Mouse (Mus musculus) stomach, postnatal 0 days (tissue): ENCODE data around the gene Fam129c. TPM values are rescaled to one million over a fixed set of nuclear protein-coding genes. Genes with fewer than 3 reads are reported as not detected.
A peak's percentile ranks its signal among the peaks of the same experiment; 100 is the strongest.

Source experiments
- ATAC-seq: fragments of 200-750 bp; cut with Nextera tagmentation; 2 replicates; pipeline ENCODE4 v1.8.0; 2017; ENCODE audit not compliant: low FRiP score, low TSS enrichment
- DNase-seq: peaks from one replicate; pipeline ENCODE4 v3.0.0-alpha.2; 2016; ENCODE audit warnings: low spot score
- H3K27ac ChIP-seq: fragments of 300-500 bp; sonication (generic); replicated peaks from 2 replicates; pipeline ENCODE4 v1.5.1; 2014; ENCODE audit warnings: mild to moderate bottlenecking, control low read depth
- H3K27me3 ChIP-seq: fragments of 300-500 bp; sonication (generic); 2 replicates; pipeline ENCODE4 v1.6.1; 2014; ENCODE audit warnings: low read length; ENCODE audit not compliant: control insufficient read depth, insufficient read depth
- H3K36me3 ChIP-seq: fragments of 300-500 bp; sonication (generic); 2 replicates; pipeline ENCODE4 v1.6.1; 2014; ENCODE audit warnings: low read length, mixed read lengths; ENCODE audit not compliant: control insufficient read depth, insufficient read depth
- H3K4me1 ChIP-seq: fragments of 300-500 bp; sonication (generic); replicated peaks from 2 replicates; pipeline ENCODE4 v1.6.1; 2014; ENCODE audit warnings: antibody characterized with exemption; ENCODE audit not compliant: control insufficient read depth, insufficient read depth
- H3K4me2 ChIP-seq: fragments of 300-500 bp; sonication (generic); replicated peaks from 2 replicates; pipeline ENCODE4 v1.6.1; 2014; ENCODE audit warnings: low read depth, mild to moderate bottlenecking, control low read depth, moderate library complexity
- H3K4me3 ChIP-seq: fragments of 300-500 bp; sonication (generic); 2 replicates; pipeline ENCODE4 v1.5.1; 2014; ENCODE audit warnings: low read depth, low read length, control low read depth
- H3K9ac ChIP-seq: fragments of 300-500 bp; sonication (generic); 2 replicates; pipeline ENCODE4 v1.6.1; 2014; ENCODE audit warnings: mild to moderate bottlenecking, low read length, control low read depth, mixed read lengths
- H3K9me3 ChIP-seq: fragments of 300-500 bp; sonication (generic); 2 replicates; pipeline ENCODE4 v1.6.1; 2016; ENCODE audit warnings: low read length; ENCODE audit not compliant: control insufficient read depth
- CTCF ChIP-seq: IDR thresholded peaks from 2 replicates; pipeline ENCODE4 v1.5.1; 2016; ENCODE audit warnings: antibody characterized with exemption, low read depth, mild to moderate bottlenecking, moderate library complexity
- EP300 ChIP-seq: optimal IDR thresholded peaks from 2 replicates; pipeline ENCODE3; 2016; ENCODE audit warnings: antibody characterized with exemption
- WGBS: fragments of 180-500 bp; shearing (Covaris S2); extraction: QIAGEN DNeasy Blood & Tissue Kit; methylation state at CpG from one replicate; pipeline ENCODE4 v1.1.7; 2014; 5-methylcytosine and 5-hydroxymethylcytosine counted together
- polyA plus RNA-seq: library from polyadenylated mRNA; unstranded; fragments of >200 nt; fragmentation: Nextera tagmentation; extraction: Ambion mirVana; gene quantifications from 2 replicates; pipeline ENCODE4 v1.2.1, GENCODE M21; 2015

Fam129c gene
- polyA plus RNA-seq, 1 experiment from 2014 or later, result 1.4 TPM

DNA sequence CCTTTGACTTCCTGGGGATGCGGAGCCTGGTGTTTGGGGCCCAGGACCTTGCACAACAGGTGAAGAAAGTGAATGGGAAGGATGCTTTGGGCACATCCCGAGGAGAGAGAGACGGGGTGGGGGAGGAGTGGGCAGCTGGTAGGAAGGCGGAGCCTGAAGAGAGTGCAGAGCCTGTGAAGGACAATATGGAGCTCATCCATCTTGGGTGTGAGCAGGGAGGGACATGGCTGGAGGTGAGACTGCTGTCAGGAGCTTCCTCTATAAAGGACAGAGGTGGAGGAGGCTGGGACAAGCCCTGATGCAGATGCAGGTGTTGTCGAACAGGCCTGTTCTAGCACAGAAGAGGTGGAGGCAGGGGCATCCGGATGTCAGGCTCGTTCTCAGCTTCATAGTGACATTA, 6.6 kb downstream of the Fam129c start:
- Histone ChIP-seq H3K27me3 (peaks cover 3% of the 10 kb centered on the region; the same call in 1 of the 2 replicates), H3K9me3 (no peaks in the 10 kb centered on the region), H3K4me2 (no peak overlapping the region), H3K4me1 (peaks cover 3% of the 10 kb centered on the region; the same call in 1 of the 2 replicates), H3K4me3 (no peak overlapping the region), H3K9ac (no peak overlapping the region), H3K27ac (no peak overlapping the region), H3K36me3 (no peaks in the 10 kb centered on the region)
- no peak for TF ChIP-seq EP300
- TF ChIP-seq CTCF, result no peak
- 52% methylated on average over 7 of the region's 7 CpGs for WGBS
- ATAC-seq, result no peak
- no peak for DNase-seq

DNA sequence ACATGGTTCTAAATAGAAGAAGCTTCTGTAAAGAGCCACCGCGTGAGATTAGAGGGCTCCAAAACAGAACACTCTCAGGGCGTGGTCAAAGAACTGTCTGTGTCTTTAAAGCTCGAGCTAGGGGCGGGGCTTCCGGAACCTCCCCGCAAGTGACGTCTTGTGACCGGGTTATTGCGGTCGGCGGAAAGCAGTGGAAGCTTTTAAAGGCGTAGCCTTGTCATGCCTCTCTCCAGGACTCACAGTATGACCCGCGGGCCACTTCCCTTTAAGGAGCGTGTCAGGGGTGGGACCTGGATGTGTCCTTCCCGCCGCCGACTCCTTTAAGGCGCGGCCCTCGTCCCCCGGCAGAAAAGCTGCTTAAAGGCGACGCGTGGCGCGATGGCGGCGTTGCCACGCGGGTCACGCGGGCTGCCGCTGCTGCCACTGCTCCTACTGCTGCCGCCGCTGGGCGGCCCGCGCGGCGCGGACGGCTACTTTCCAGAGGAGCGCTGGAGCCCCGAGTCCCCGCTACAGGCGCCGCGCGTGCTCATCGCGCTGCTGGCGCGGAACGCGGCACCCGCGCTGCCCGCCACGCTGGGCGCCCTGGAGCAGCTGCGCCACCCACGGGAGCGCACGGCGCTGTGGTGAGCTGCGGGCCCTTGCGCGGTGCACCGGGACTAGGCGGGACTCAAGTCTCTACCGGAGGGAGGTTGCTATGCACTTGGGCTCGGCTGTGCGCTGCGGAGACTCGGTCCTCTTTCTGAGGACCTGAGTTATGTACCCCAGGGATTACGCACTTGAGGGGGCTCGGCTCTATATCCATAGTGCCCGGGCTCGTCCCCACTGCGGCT, 13.6 kb downstream of the Fam129c start, which contains the start of gene Colgalt1:
Gene Colgalt1, plus strand, starts transcription at position 177 of the 830 bp plus-strand sequence.
- no peaks in the 10 kb centered on the region for H3K27me3 ChIP-seq
- H3K4me2 ChIP-seq, result peak within 1 kb of the TSS; percentile 92
- H3K4me1 ChIP-seq, result peaks cover 4% of the 10 kb centered on the region
- peak within 1 kb of the TSS; percentile 89 for H3K4me3 ChIP-seq
- TF ChIP-seq CTCF (peak; percentile 28), EP300 (peak; percentile 69)
- peaks cover 9% of the 10 kb centered on the region; the same call in 1 of the 2 replicates for H3K36me3 ChIP-seq
- ATAC-seq, result peak; percentile 99
- under 1% methylated on average over 78 of the region's 82 CpGs for WGBS
- no peaks in the 10 kb centered on the region for H3K9me3 ChIP-seq
- H3K27ac ChIP-seq, result peak within 1 kb of the TSS; percentile 85
- peak; percentile 96 for DNase-seq
- H3K9ac ChIP-seq, result peak within 1 kb of the TSS; percentile 82

DNA sequence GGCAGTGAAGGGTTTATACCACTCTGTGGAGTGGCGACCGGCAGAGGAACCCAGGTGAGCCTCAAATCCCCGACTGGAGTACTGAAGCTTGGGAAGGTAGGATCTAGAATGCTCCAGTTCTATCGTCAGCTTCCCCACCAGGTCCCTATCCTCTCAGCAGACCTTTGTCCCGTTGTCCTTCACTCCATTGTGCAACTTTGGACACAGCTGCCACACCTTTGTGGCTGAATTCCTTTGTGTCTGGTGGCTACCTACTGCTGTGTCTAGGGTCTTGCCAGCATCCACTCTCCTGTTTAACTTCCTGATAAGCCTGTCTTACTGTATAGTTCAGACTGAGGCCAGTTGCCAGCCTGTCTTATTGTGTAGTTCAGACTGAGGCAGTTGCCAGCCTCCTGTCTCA, 14.7 kb downstream of the Fam129c start:
- Histone ChIP-seq H3K9me3 (no peaks in the 10 kb centered on the region), H3K27ac (no peak overlapping the region), H3K9ac (peak overlapping the region; percentile 82; the same call in 1 of the 2 replicates), H3K4me1 (peaks cover 4% of the 10 kb centered on the region), H3K36me3 (peaks cover 12% of the 10 kb centered on the region; the same call in 1 of the 2 replicates), H3K4me2 (peak overlapping the region; percentile 92), H3K27me3 (no peaks in the 10 kb centered on the region), H3K4me3 (peak overlapping the region; percentile 89)
- ATAC-seq, result no peak
- TF ChIP-seq CTCF (no peak), EP300 (no peak)
- DNase-seq, result no peak
- 38% methylated on average over 5 of the region's 5 CpGs for WGBS

DNA sequence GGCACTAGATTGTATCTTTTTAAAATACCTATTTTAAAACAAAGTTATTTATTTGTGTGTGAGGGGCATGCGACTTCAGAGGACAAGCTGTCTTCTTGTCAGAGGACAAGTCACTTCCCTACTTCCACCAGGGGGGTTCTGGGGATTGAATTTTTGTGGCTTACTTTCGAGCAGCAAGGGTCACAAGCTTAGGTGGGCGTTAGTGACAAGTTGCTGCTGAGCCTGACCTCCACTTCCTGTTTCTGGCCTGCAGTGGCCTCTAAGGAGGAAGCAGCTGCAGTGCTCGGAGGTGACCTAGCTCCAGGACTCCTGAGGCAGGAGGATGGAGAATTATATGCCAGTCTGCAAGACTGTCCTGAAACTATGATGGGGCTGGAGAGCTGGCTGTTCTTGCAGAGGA, 16.0 kb downstream of the Fam129c start:
- TF ChIP-seq CTCF (no peak), EP300 (no peak)
- Histone ChIP-seq H3K9ac (0 out of 2 replicates have a peak overlapping the region, but pooled peaks have one; percentile 1), H3K4me3 (no peak overlapping the region), H3K4me2 (no peak overlapping the region), H3K27ac (no peak overlapping the region), H3K27me3 (no peaks in the 10 kb centered on the region), H3K4me1 (peaks cover 4% of the 10 kb centered on the region), H3K9me3 (no peaks in the 10 kb centered on the region), H3K36me3 (peaks cover 19% of the 10 kb centered on the region)
- DNase-seq (no peak), ATAC-seq (no peak)
- 56% methylated on average over 4 of the region's 4 CpGs for WGBS

DNA sequence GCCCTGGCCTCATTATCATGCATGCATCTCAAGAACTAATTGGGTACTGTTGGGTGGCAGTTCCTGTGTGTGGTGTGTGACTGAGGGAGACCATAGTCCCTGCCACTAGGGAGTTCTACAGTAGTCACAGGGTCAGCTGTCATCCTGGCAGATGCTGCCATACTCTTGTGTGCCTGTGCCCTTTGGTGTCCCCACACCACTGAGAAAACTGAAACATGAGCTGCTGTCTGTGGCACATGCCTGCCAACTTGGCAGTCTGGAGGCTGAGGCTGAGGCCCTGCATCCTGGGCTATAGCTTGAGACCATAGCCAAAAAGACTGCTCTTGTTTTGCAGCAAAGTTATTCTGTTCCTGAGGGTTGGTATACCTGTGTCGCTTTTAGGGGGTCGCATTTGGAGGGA, 22.3 kb downstream of the Fam129c start:
- WGBS, result 94% methylated on average over 2 of the region's 2 CpGs
- Histone ChIP-seq H3K4me1 (no peaks in the 10 kb centered on the region), H3K4me3 (no peak overlapping the region), H3K36me3 (peaks cover 55% of the 10 kb centered on the region), H3K9ac (no peak overlapping the region), H3K27ac (no peak overlapping the region), H3K9me3 (peaks cover 7% of the 10 kb centered on the region; the same call in 1 of the 2 replicates), H3K4me2 (no peak overlapping the region), H3K27me3 (no peaks in the 10 kb centered on the region)
- ATAC-seq, result no peak
- TF ChIP-seq EP300 (no peak), CTCF (no peak)
- DNase-seq, result no peak

DNA sequence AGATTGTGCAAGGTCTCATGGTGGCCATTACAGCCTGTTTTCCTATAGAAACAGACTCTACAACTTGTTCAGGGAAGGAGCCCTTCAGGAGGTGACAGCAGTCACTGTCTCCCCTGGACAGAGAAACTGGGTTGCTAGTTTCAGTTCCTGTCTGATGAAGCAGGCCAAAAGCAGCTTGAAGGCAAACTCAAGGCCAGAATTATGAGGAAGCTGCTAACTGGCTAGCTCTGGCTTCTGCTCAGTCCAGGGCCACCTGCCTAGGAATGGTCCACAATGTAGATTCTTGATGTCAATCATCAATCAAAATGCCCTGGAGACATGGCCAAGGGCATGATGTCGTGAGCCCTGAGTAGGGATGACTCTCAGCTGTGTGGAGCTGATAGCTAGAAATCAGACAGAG, 27.6 kb downstream of the Fam129c start:
- Histone ChIP-seq H3K4me1 (peaks cover 8% of the 10 kb centered on the region; the same call in 1 of the 2 replicates), H3K27me3 (no peaks in the 10 kb centered on the region), H3K4me3 (no peak overlapping the region), H3K27ac (no peak overlapping the region), H3K9ac (no peak overlapping the region), H3K36me3 (peaks cover 30% of the 10 kb centered on the region), H3K4me2 (no peak overlapping the region), H3K9me3 (peaks cover 7% of the 10 kb centered on the region; the same call in 1 of the 2 replicates)
- DNase-seq (no peak), ATAC-seq (no peak)
- WGBS, result 78% methylated on average over 1 of the region's 1 CpGs
- TF ChIP-seq CTCF (no peak), EP300 (no peak)
